Mouse (Mus musculus) heart, postnatal 4 days (tissue): ENCODE data around the gene Fam216a. TPM values are rescaled to one million over a fixed set of nuclear protein-coding genes. Genes with fewer than 3 reads are reported as not detected.
"Not testable (repeated sequence)": the region's sequence is repeated elsewhere in the genome, so short reads cannot be mapped to it uniquely, and the experiment has no call there.

Experiments used
- DNase-seq: peaks from one replicate; pipeline ENCODE4 v3.0.0; 2021
- total RNA-seq, 2 experiments: library from RNA; stranded (reverse); gene quantifications; 2 replicates each; pipeline ENCODE4 v1.2.3; 2021

Fam216a gene
- total RNA-seq, 2 experiments from 2014 or later, result 21.9 to 24.1 TPM

GRCm38 (mm10) chr5:122320205-122320781 lies 51.9 kb downstream of the Fam216a start:
- DNase-seq, result no peak

GRCm38 (mm10) chr5:122319474-122320204 lies 52.5 kb downstream of the Fam216a start:
- DNase-seq, result peak; percentile 45

GRCm38 (mm10) chr5:122318976-122319375 lies 53.2 kb downstream of the Fam216a start:
- not testable (repeated sequence) for DNase-seq

- DNase-seq, result peak; percentile 43
These were observed 54.1 kb downstream of the Fam216a start for GRCm38 (mm10) chr5:122318100-122318499.

- no peak for DNase-seq
These were observed 54.7 kb downstream of the Fam216a start for GRCm38 (mm10) chr5:122317329-122318045.

GRCm38 (mm10) chr5:122314966-122315667 lies 57.0 kb downstream of the Fam216a start:
- DNase-seq, result peak; percentile 90

Other genes starting within 250 kb of the Fam216a start
- gene Ccdc63, start 231.5 kb downstream of the Fam216a start, total RNA-seq, result under 1 TPM in 1 of 2 experiments, not detected in 1; 0.36 TPM
- 100 to 1,000 TPM; 216 to 217 TPM for gene Ppp1cc, start 214.1 kb downstream of the Fam216a start, total RNA-seq
- gene Hvcn1, start 165.6 kb downstream of the Fam216a start, total RNA-seq, result 1 to 10 TPM; 1.9 to 2.0 TPM
- gene Tctn1, start 107.9 kb downstream of the Fam216a start, total RNA-seq, result 1 to 10 TPM; 6.0 to 6.1 TPM
- gene Pptc7, start 88.0 kb downstream of the Fam216a start, total RNA-seq, result 10 to 100 TPM; 44.0 to 47.2 TPM
- gene Rad9b, start 18.1 kb downstream of the Fam216a start, total RNA-seq, result 1 to 10 TPM; 1.7 to 2.8 TPM
- gene Vps29, start 18.0 kb downstream of the Fam216a start, total RNA-seq, result 100 to 1,000 TPM; 120 to 132 TPM
- 10 to 100 TPM; 20.5 to 21.5 TPM for gene Gpn3, start 488 bp downstream of the Fam216a start, total RNA-seq
- gene Arpc3, start 19.5 kb upstream of the Fam216a start, total RNA-seq, result 100 to 1,000 TPM; 138 to 141 TPM
- gene Anapc7, start 49.3 kb upstream of the Fam216a start, total RNA-seq, result 10 to 100 TPM; 47.0 to 48.7 TPM
- 1,000 to 10,000 TPM; 5,023 to 5,799 TPM for gene Atp2a2, start 129.9 kb upstream of the Fam216a start, total RNA-seq
- 10 to 100 TPM; 37.2 to 45.3 TPM for gene Ift81, start 242.2 kb upstream of the Fam216a start, total RNA-seq